Mouse (Mus musculus) olfactory bulb, adult 2 months (tissue): ENCODE data around the gene Crygn.

ENCODE experiments used
- CTCF ChIP-seq: fragments of 200-500 bp; IDR thresholded peaks from 2 replicates; pipeline ENCODE4 v1.5.1; 2012; ENCODE audit warnings: low read depth, mild to moderate bottlenecking, low read length, moderate library complexity; ENCODE audit not compliant: insufficient read depth
- POLR2A ChIP-seq: fragments of 200-500 bp; IDR thresholded peaks from 2 replicates; pipeline ENCODE4 v1.6.1; 2012; ENCODE audit warnings: mild to moderate bottlenecking, low read depth, low read length, moderate library complexity; ENCODE audit not compliant: insufficient read depth

DNA sequence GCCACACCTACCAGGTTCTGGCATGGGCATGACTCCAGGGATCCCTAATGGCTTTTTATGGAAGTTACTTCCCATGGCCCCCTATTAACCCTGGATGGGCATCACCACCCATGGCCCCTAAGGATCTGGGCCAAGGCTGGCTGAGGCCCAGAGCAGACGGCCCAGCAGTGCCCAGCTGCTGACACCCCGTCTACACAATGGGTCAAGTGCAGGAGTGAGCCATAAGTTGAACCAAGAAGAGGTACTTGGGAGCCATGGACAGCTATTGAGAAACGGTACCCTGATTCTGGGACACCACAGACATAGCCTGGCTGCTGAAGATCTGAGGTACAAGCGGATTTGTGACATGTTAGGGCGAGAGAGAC lies 33.6 kb downstream of the Crygn start:
- TF ChIP-seq CTCF: no peak
- no peak for TF ChIP-seq POLR2A
